Mouse (Mus musculus) heart, adult 2 months (tissue): ENCODE results near the gene Elmo1.

Experiments used
- CTCF ChIP-seq: fragments of 200-600 bp; IDR thresholded peaks from 2 replicates; pipeline ENCODE4 v1.8.1; 2022; ENCODE audit warnings: antibody characterized with exemption, mild to moderate bottlenecking, moderate library complexity
- EP300 ChIP-seq: fragments of 200-500 bp; IDR thresholded peaks from 2 replicates; pipeline ENCODE4 v1.6.1; 2011; ENCODE audit warnings: low read depth, low read length, control low read depth; ENCODE audit not compliant: insufficient read depth
- POLR2A ChIP-seq: fragments of 200-500 bp; IDR thresholded peaks from 2 replicates; pipeline ENCODE4 v1.6.1; 2011; ENCODE audit warnings: mild to moderate bottlenecking, low read depth, low read length, control low read depth; ENCODE audit not compliant: insufficient read depth

- no peak for TF ChIP-seq EP300
- no peak for TF ChIP-seq CTCF
- TF ChIP-seq POLR2A, result no peak
Observed at GRCm38 (mm10) chr13:20450831-20451353, 360.5 kb downstream of the Elmo1 start.
